Mouse (Mus musculus) liver, postnatal 0 days (tissue): ENCODE data around the gene Ip6k3. TPM values are rescaled to one million over a fixed set of nuclear protein-coding genes. Genes with fewer than 3 reads are reported as not detected.

Experiments
- ATAC-seq: fragments of 200-750 bp; cut with Nextera tagmentation; 2 replicates; pipeline ENCODE4 v1.8.0; 2017; ENCODE audit warnings: mild to moderate bottlenecking, moderate library complexity
- DNase-seq: peaks from one replicate; pipeline ENCODE4 v3.0.0-alpha.2; 2016
- H3K27ac ChIP-seq: fragments of 300-500 bp; sonication (generic); 2 replicates; pipeline ENCODE4 v1.5.1; 2014; ENCODE audit warnings: antibody characterized with exemption, moderate library complexity, mild to moderate bottlenecking, low read depth
- H3K27me3 ChIP-seq: fragments of 300-500 bp; sonication (generic); 2 replicates; pipeline ENCODE4 v1.6.1; 2014; ENCODE audit warnings: low read length, control low read depth, mixed read lengths; ENCODE audit not compliant: insufficient read depth
- H3K36me3 ChIP-seq: fragments of 300-500 bp; sonication (generic); replicated peaks from 2 replicates; pipeline ENCODE4 v1.6.1; 2014; ENCODE audit warnings: mild to moderate bottlenecking, control low read depth, low read length, moderate library complexity, mixed read lengths; ENCODE audit not compliant: insufficient read depth
- H3K4me1 ChIP-seq: fragments of 300-500 bp; sonication (generic); 2 replicates; pipeline ENCODE4 v1.6.1; 2014; ENCODE audit warnings: antibody characterized with exemption, mild to moderate bottlenecking, control low read depth; ENCODE audit not compliant: insufficient read depth
- H3K4me2 ChIP-seq: fragments of 300-500 bp; sonication (generic); 2 replicates; pipeline ENCODE4 v1.6.1; 2014; ENCODE audit warnings: low read depth, mild to moderate bottlenecking, low read length, moderate library complexity, mixed read lengths
- H3K4me3 ChIP-seq: fragments of 300-500 bp; sonication (generic); 2 replicates; pipeline ENCODE4 v1.5.1; 2014; ENCODE audit warnings: low read depth, low read length
- H3K9ac ChIP-seq: fragments of 300-500 bp; sonication (generic); replicated peaks from 2 replicates; pipeline ENCODE4 v1.6.1; 2014; ENCODE audit warnings: mild to moderate bottlenecking, moderate library complexity
- H3K9me3 ChIP-seq: fragments of 300-500 bp; sonication (generic); 2 replicates; pipeline ENCODE4 v1.6.1; 2016; ENCODE audit warnings: mild to moderate bottlenecking, control low read depth, low read length, mixed read lengths
- CTCF ChIP-seq: sonication (generic); IDR thresholded peaks from 2 replicates; pipeline ENCODE4 v1.5.1; 2016; ENCODE audit warnings: antibody characterized with exemption, low read depth
- EP300 ChIP-seq: IDR thresholded peaks from 2 replicates; pipeline ENCODE4 v1.6.1; 2016; ENCODE audit warnings: antibody characterized with exemption, low read depth, mild to moderate bottlenecking
- WGBS: fragments of 180-500 bp; shearing (Covaris S2); extraction: QIAGEN DNeasy Blood & Tissue Kit; methylation state at CpG from one replicate; pipeline ENCODE4 v1.1.7; 2014; ENCODE audit not compliant: insufficient replicate concordance; 5-methylcytosine and 5-hydroxymethylcytosine counted together
- polyA plus RNA-seq: library from polyadenylated mRNA; unstranded; fragments of >200 nt; fragmentation: Nextera tagmentation; extraction: Ambion mirVana; gene quantifications from 2 replicates; pipeline ENCODE4 v1.2.1, GENCODE M21; 2015

Gene Ip6k3
- polyA plus RNA-seq, 1 experiment from 2014 or later: 0.06 TPM

- ATAC-seq: no peak
- 75% methylated on average over 9 of the region's 9 CpGs for WGBS
- H3K4me1 ChIP-seq: no peaks in the 10 kb centered on the region
These were observed 27.3 kb downstream of the Ip6k3 start for GRCm38 (mm10) chr17:27140262-27140661.

GRCm38 (mm10) chr17:27139304-27139703 lies 28.3 kb downstream of the Ip6k3 start:
- TF ChIP-seq CTCF: no peak
- no peak for TF ChIP-seq EP300
- H3K27me3 ChIP-seq: no peaks in the 10 kb centered on the region
- ATAC-seq (no peak), DNase-seq (no peak)
- WGBS: 60% methylated on average over 7 of the region's 7 CpGs
- H3K27ac ChIP-seq: no peak overlapping the region
- H3K9ac ChIP-seq: no peak overlapping the region
- H3K9me3 ChIP-seq: no peaks in the 10 kb centered on the region
- H3K4me1 ChIP-seq: no peaks in the 10 kb centered on the region
- no peak overlapping the region for H3K4me3 ChIP-seq
- no peak overlapping the region for H3K4me2 ChIP-seq
- no peaks in the 10 kb centered on the region for H3K36me3 ChIP-seq

More at GRCm38 (mm10) chr17:27140262-27140661, 27.3 kb downstream of the Ip6k3 start:
- Histone ChIP-seq H3K9ac (no peak overlapping the region), H3K36me3 (no peaks in the 10 kb centered on the region), H3K4me2 (no peak overlapping the region), H3K27me3 (no peaks in the 10 kb centered on the region), H3K4me3 (no peak overlapping the region), H3K27ac (no peak overlapping the region), H3K9me3 (no peaks in the 10 kb centered on the region)
- DNase-seq: no peak
- TF ChIP-seq CTCF (no peak), EP300 (no peak)

GRCm38 (mm10) chr17:27138396-27138795 lies 29.2 kb downstream of the Ip6k3 start:
- H3K4me1 ChIP-seq: peaks cover 2% of the 10 kb centered on the region
- H3K36me3 ChIP-seq: no peaks in the 10 kb centered on the region
- no peaks in the 10 kb centered on the region for H3K9me3 ChIP-seq
- WGBS: 82% methylated on average over 9 of the region's 9 CpGs
- H3K4me2 ChIP-seq: no peak overlapping the region
- TF ChIP-seq CTCF (no peak), EP300 (no peak)
- ATAC-seq (no peak), DNase-seq (no peak)
- H3K27ac ChIP-seq: no peak overlapping the region
- H3K4me3 ChIP-seq: no peak overlapping the region
- no peak overlapping the region for H3K9ac ChIP-seq
- H3K27me3 ChIP-seq: no peaks in the 10 kb centered on the region

- 33% methylated on average over 3 of the region's 3 CpGs for WGBS
- H3K4me3 ChIP-seq: no peak overlapping the region
- no peak overlapping the region for H3K4me2 ChIP-seq
- no peaks in the 10 kb centered on the region for H3K27me3 ChIP-seq
- no peak for DNase-seq
- H3K27ac ChIP-seq: no peak overlapping the region
- no peak for ATAC-seq
- H3K4me1 ChIP-seq: peaks cover 13% of the 10 kb centered on the region
- H3K36me3 ChIP-seq: no peaks in the 10 kb centered on the region
- no peak overlapping the region for H3K9ac ChIP-seq
- no peaks in the 10 kb centered on the region for H3K9me3 ChIP-seq
- TF ChIP-seq CTCF: no peak
- no peak for TF ChIP-seq EP300
These were observed 32.9 kb downstream of the Ip6k3 start for GRCm38 (mm10) chr17:27134715-27135114.

GRCm38 (mm10) chr17:27134187-27134586 lies 33.4 kb downstream of the Ip6k3 start:
- ATAC-seq (peak; percentile 22), DNase-seq (no peak)
- 22% methylated on average over 9 of the region's 9 CpGs for WGBS
- TF ChIP-seq CTCF (no peak), EP300 (no peak)
- H3K4me3 ChIP-seq: peak overlapping the region; percentile 79
- peaks cover 13% of the 10 kb centered on the region for H3K4me1 ChIP-seq
- no peaks in the 10 kb centered on the region for H3K27me3 ChIP-seq
- peak overlapping the region; percentile 70 for H3K9ac ChIP-seq
- H3K36me3 ChIP-seq: no peaks in the 10 kb centered on the region
- no peaks in the 10 kb centered on the region for H3K9me3 ChIP-seq
- peak overlapping the region; percentile 62; the same call in 1 of the 2 replicates for H3K27ac ChIP-seq
- H3K4me2 ChIP-seq: peak overlapping the region; percentile 78

- DNase-seq (peak; percentile 99), ATAC-seq (peak; percentile 98)
- peak within 1 kb of the TSS; percentile 79 for H3K4me3 ChIP-seq
- H3K27ac ChIP-seq: peak within 1 kb of the TSS; percentile 62
- H3K4me2 ChIP-seq: peak within 1 kb of the TSS; percentile 78
- no peaks in the 10 kb centered on the region for H3K36me3 ChIP-seq
- TF ChIP-seq CTCF: peak; percentile 87
- TF ChIP-seq EP300: no peak
- H3K27me3 ChIP-seq: no peaks in the 10 kb centered on the region
- peaks cover 13% of the 10 kb centered on the region for H3K4me1 ChIP-seq
- H3K9me3 ChIP-seq: no peaks in the 10 kb centered on the region
- H3K9ac ChIP-seq: peak within 1 kb of the TSS; percentile 70
- WGBS: 2% methylated on average over 46 of the region's 46 CpGs
These were observed 33.9 kb downstream of the Ip6k3 start, which contains the start of gene Uqcc2 for GRCm38 (mm10) chr17:27133551-27134141. Uqcc2 (minus strand) TSS chr17:27133916.

- ATAC-seq: no peak
- DNase-seq: no peak
- no peak overlapping the region for H3K4me3 ChIP-seq
- no peaks in the 10 kb centered on the region for H3K9me3 ChIP-seq
- peaks cover 13% of the 10 kb centered on the region for H3K4me1 ChIP-seq
- TF ChIP-seq CTCF: no peak
- no peak for TF ChIP-seq EP300
- no peak overlapping the region for H3K4me2 ChIP-seq
- no peaks in the 10 kb centered on the region for H3K27me3 ChIP-seq
- H3K36me3 ChIP-seq: no peaks in the 10 kb centered on the region
- no peak overlapping the region for H3K27ac ChIP-seq
- H3K9ac ChIP-seq: no peak overlapping the region
- 80% methylated on average over 10 of the region's 10 CpGs for WGBS
These were observed 35.4 kb downstream of the Ip6k3 start for GRCm38 (mm10) chr17:27132238-27132637.
